ENCODE assay signal across 27 mouse cellular contexts in the genomic region with DNA sequence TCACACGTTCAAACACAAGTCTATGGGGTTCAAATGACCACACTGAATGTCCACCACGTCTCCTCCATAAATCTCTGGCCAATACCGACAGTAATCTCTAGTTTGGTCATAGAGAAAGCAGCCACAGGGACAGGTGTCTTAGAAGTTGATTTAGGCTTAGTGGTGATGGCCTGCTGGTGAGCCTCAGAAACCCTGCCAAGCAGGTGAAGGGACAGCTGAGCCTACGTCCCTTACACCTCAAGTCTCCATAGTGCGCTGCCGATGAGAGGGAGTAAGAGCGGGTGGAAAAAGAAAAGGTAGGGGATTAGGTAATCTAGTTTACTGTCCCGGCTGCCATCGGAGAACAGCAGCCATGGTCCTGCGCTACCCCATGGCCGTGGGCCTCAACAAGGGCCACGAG. TPM values are rescaled to one million over a fixed set of nuclear protein-coding genes. Genes with fewer than 3 reads are reported as not detected.
"Had no signal": no experiment of that assay in that cellular context is flagged by ENCODE, and none has a peak within 500 bp of the region (broad histone marks: within the 10 kb centered on the region; RNA-seq: fewer than 3 reads in every experiment).

No protein-coding gene starts in this region.

- H3K36me3 ChIP-seq: heart, embryonic 10.5 days; heart, embryonic 12.5 days; hindbrain, embryonic 10.5 days; hindbrain, embryonic 12.5 days; intestine, embryonic 15.5 days; limb, embryonic 10.5 days; limb, embryonic 12.5 days; liver, embryonic 12.5 days had no signal

- DNase-seq: gastrocnemius, adult 2 months; gastrocnemius, postnatal 10 days; gastrocnemius, postnatal 25 days; heart, adult 18-20 months; heart, postnatal 10 days; heart, postnatal 4 days; kidney, adult 18-20 months; kidney, adult 8-10 months; kidney, postnatal 10 days; kidney, postnatal 25 days; kidney, postnatal 4 days had no signal

- H3K27ac ChIP-seq: gastrocnemius, adult 2 months; heart, embryonic 10.5 days; hindbrain, embryonic 10.5 days; hindbrain, embryonic 12.5 days; hindbrain, embryonic 14.5 days; intestine, embryonic 15.5 days; layer of hippocampus, adult 2 months; left cerebral cortex, adult 2 months; limb, embryonic 10.5 days; limb, embryonic 12.5 days; liver, embryonic 12.5 days had no signal

- ATAC-seq: hindbrain, embryonic 16.5 days; inflammation-experienced regulatory T-cells, adult 6 months; intestine, postnatal 0 days; liver, embryonic 12.5 days had no signal

- H3K27me3 ChIP-seq: hindbrain, embryonic 12.5 days; intestine, embryonic 15.5 days; limb, embryonic 12.5 days had no signal

- H3K4me3 ChIP-seq: gastrocnemius, adult 2 months; heart, embryonic 10.5 days; heart, embryonic 12.5 days; hindbrain, embryonic 10.5 days; hindbrain, embryonic 12.5 days; intestine, embryonic 15.5 days; layer of hippocampus, adult 2 months; left cerebral cortex, adult 2 months; limb, embryonic 10.5 days; limb, embryonic 12.5 days; liver, embryonic 12.5 days had no signal

- H3K4me1 ChIP-seq: hindbrain, embryonic 12.5 days; intestine, embryonic 15.5 days; limb, embryonic 12.5 days; liver, embryonic 12.5 days had no signal

- H3K4me2 ChIP-seq: heart, embryonic 12.5 days; hindbrain, embryonic 12.5 days; hindbrain, embryonic 14.5 days; intestine, embryonic 15.5 days; limb, embryonic 12.5 days; liver, embryonic 12.5 days had no signal

- H3K9me3 ChIP-seq: heart, embryonic 10.5 days; heart, embryonic 12.5 days; hindbrain, embryonic 10.5 days; hindbrain, embryonic 12.5 days; intestine, embryonic 15.5 days; limb, embryonic 10.5 days; limb, embryonic 12.5 days; liver, embryonic 12.5 days had no signal

- H3K9ac ChIP-seq: heart, embryonic 12.5 days; hindbrain, embryonic 12.5 days; hindbrain, embryonic 14.5 days; intestine, embryonic 15.5 days; limb, embryonic 12.5 days; liver, embryonic 12.5 days had no signal

RNA-seq across cellular contexts. Expression of gene Cdh15, which starts 11.6 kb away (rescaled TPM):
- total RNA-seq: granulocyte monocyte progenitor cell, adult 5-6 weeks; heart, adult 18-20 months; heart, postnatal 25 days had no signal
